Mouse (Mus musculus) myocyte (in vitro differentiated cells): ENCODE data around the gene Ttll1.

Experiments used
- MYOG ChIP-seq, 3 experiments: IDR thresholded peaks; one replicate each; pipeline ENCODE4 v1.6.1; 2011; ENCODE audit warnings: control low read depth in 2 of 3, low read depth in 2 of 3, mild to moderate bottlenecking in 2 of 3; ENCODE audit not compliant: insufficient read length in 2 of 3, control insufficient read depth in 1 of 3, insufficient read depth in 1 of 3
- POLR2A ChIP-seq: IDR thresholded peaks from one replicate; pipeline ENCODE4 v1.6.1; 2011; ENCODE audit warnings: low read depth, mild to moderate bottlenecking, control low read depth, moderate library complexity; ENCODE audit not compliant: insufficient read length
- REST ChIP-seq: IDR thresholded peaks from one replicate; pipeline ENCODE4 v1.6.1; 2011; ENCODE audit warnings: mild to moderate bottlenecking, control low read depth, moderate library complexity; ENCODE audit not compliant: insufficient read depth, insufficient read length
- TCF12 ChIP-seq: IDR thresholded peaks from one replicate; pipeline ENCODE4 v1.6.1; 2011; ENCODE audit warnings: mild to moderate bottlenecking, control low read depth; ENCODE audit not compliant: poor library complexity, insufficient read depth, severe bottlenecking
- TCF3 ChIP-seq: IDR thresholded peaks from one replicate; pipeline ENCODE4 v1.6.1; 2011; ENCODE audit warnings: low read depth, control low read depth; ENCODE audit not compliant: insufficient read length

DNA sequence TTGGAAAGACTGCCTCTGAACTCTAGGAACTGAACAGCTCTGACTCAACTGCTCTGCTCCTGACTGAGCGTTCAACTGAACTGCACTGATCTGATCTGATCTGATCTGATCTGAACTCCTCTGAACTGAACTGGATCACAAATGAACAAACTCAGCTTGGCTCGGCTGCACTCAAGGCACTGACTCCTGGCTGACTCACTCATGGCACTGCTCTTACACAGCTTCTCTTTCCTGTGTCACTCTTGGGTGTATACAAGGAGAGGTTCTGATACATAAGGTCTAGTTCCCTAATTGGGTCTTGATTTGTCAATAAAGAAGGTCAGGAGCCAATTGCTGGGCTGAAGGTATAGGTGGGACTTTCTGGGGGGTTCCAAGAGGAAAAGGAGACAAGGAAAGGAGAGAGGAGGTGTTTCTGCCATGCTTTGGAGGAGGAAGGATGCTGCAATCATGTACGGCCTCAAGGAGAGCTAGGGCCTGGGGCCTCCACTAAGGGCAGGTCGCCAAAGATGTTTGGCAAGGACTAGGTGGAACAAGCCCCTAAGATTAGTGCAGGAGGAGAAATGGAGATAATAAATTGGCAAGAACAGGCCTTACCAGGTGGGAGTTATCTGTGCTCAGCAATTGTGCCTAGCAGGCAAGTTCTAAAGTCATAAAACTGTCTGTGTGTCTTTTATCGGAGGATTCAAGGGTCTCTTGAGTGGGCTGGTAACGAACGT lies 16.7 kb downstream of the Ttll1 start:
- TF ChIP-seq TCF12 (no peak), POLR2A (no peak), TCF3 (no peak), REST (no peak), MYOG (IDR thresholded peaks at IDR 0.05; ENCODE audit: control insufficient read depth in 1 of 3, insufficient read depth in 1 of 3, insufficient read length in 2 of 3, low read depth in 2 of 3) (no peak)
